Mouse (Mus musculus) liver, embryonic 11.5 days (tissue): ENCODE data around the gene Cyp2d11. TPM values are rescaled to one million over a fixed set of nuclear protein-coding genes. Genes with fewer than 3 reads are reported as not detected.
A peak's percentile ranks its signal among the peaks of the same experiment; 100 is the strongest.

ENCODE experiments used
- ATAC-seq: fragments of 200-750 bp; cut with Nextera tagmentation; replicated peaks from 2 replicates; pipeline ENCODE4 v1.8.0; 2017; ENCODE audit warnings: moderate number of reproducible peaks, mild to moderate bottlenecking, moderate TSS enrichment, moderate library complexity; ENCODE audit not compliant: low FRiP score
- DNase-seq: peaks from one replicate; pipeline ENCODE4 v3.0.0-alpha.2; 2017; ENCODE audit warnings: low spot score
- H3K27ac ChIP-seq: fragments of 300-500 bp; sonication (generic); 2 replicates; pipeline ENCODE4 v1.5.1; 2014; ENCODE audit warnings: mild to moderate bottlenecking, low read depth, low read length, control low read depth
- H3K27me3 ChIP-seq: fragments of 300-500 bp; sonication (generic); replicated peaks from 2 replicates; pipeline ENCODE4 v1.6.1; 2014; ENCODE audit warnings: low read length, mixed read lengths; ENCODE audit not compliant: control insufficient read depth, insufficient read depth
- H3K36me3 ChIP-seq: fragments of 300-500 bp; sonication (generic); 2 replicates; pipeline ENCODE4 v1.6.1; 2014; ENCODE audit warnings: mild to moderate bottlenecking, low read length, moderate library complexity, mixed read lengths; ENCODE audit not compliant: control insufficient read depth, insufficient read depth
- H3K4me1 ChIP-seq: fragments of 300-500 bp; sonication (generic); replicated peaks from 2 replicates; pipeline ENCODE4 v1.6.1; 2014; ENCODE audit warnings: low read length, mixed read lengths; ENCODE audit not compliant: control insufficient read depth, insufficient read depth
- H3K4me2 ChIP-seq: fragments of 300-500 bp; sonication (generic); 2 replicates; pipeline ENCODE4 v1.6.1; 2014; ENCODE audit warnings: mild to moderate bottlenecking, control low read depth, moderate library complexity
- H3K4me3 ChIP-seq: fragments of 300-500 bp; sonication (generic); 2 replicates; pipeline ENCODE4 v1.5.1; 2014; ENCODE audit warnings: low read depth, low read length, control low read depth
- H3K9ac ChIP-seq: fragments of 300-500 bp; sonication (generic); 2 replicates; pipeline ENCODE4 v1.6.1; 2014; ENCODE audit warnings: low read depth, low read length, control low read depth
- H3K9me3 ChIP-seq: fragments of 300-500 bp; sonication (generic); 2 replicates; pipeline ENCODE4 v1.6.1; 2016; ENCODE audit warnings: low read length, inconsistent platforms, mixed read lengths; ENCODE audit not compliant: control insufficient read depth
- WGBS: fragments of 180-500 bp; shearing (Covaris S2); extraction: QIAGEN DNeasy Blood & Tissue Kit; methylation state at CpG from one replicate; pipeline ENCODE4 v1.1.7; 2014; 5-methylcytosine and 5-hydroxymethylcytosine counted together
- polyA plus RNA-seq: library from polyadenylated mRNA; unstranded; fragments of >200 nt; fragmentation: Nextera tagmentation; extraction: Ambion mirVana; gene quantifications from 2 replicates; pipeline ENCODE4 v1.2.1, GENCODE M21; 2014

Gene Cyp2d11
- polyA plus RNA-seq, 1 experiment from 2014 or later = not detected

DNA sequence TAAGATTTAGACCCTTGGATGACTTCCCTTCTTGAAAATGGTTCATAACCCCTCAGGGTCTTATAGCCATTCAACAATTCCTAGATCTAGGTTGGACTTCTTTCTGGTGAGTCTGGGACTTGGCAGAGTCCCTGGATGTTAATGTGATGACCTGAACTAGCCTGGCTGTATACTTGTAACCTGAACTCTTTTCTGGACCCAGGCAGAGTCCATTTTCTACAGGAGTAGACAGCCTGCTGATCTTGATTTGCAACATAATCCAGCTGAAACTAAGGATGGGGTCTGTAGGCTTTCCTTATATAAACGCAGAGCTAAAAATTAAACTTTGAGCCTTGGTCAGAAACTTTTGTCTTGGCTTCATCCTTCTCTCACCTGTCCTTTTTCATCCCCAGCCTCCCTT lies 24.8 kb upstream of the Cyp2d11 start:
- ATAC-seq (no peak), DNase-seq (no peak)
- Histone ChIP-seq H3K9ac (no peak overlapping the region), H3K27ac (no peak overlapping the region), H3K36me3 (no peaks in the 10 kb centered on the region), H3K4me2 (no peak overlapping the region), H3K27me3 (no peaks in the 10 kb centered on the region), H3K9me3 (no peaks in the 10 kb centered on the region), H3K4me1 (no peaks in the 10 kb centered on the region; the same call in 1 of the 2 replicates), H3K4me3 (no peak overlapping the region)
- WGBS = 78% methylated on average over 1 of the region's 1 CpGs

DNA sequence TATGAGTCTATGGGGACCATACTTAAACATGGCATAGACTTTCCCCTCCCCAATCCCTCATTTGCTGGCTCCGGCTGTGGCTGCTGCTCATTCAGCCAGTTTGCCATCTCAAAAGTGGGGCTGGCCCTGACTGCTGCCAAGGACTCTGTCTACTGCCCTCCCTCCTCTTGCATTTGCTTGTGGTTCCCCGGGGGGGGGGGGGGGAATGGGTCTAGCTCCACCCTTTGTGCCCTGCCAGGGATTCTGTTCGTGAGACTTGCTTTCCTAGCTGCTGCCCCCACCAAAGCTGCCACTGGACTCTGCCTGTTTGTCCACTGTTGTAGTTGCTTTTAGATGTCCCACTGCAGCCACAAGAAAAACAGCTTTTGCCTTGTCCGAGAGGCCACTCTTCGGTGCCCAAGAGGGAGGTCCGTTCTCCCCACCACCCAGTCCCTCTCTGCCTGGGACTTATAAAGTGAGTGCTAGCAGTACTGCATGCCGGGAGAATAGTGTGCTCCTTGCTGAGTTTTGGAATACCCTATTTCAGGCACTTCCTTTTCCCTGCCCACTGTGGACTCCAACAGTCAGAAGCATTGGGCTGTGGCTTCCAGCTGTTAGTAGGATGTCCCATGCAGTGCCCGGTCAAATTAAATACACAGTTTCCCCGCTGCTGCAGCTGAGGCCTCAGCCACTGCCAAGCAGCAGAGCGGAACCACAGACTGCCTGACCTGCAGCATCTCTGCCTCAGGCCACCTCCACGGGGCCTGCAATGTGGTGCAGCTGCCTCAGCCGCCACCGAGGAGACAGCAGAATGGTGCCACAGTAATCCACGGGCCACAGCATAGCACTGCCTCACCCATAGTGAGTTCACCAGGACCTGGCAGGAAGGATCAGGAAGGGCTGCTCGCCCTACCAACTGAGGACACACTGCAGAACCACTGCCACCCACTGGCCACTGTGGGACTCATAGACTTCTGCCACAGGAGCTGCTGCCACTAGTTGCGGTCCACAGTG lies 23.3 kb upstream of the Cyp2d11 start:
- Histone ChIP-seq H3K27ac (no peak overlapping the region), H3K4me1 (no peaks in the 10 kb centered on the region; the same call in 1 of the 2 replicates), H3K36me3 (no peaks in the 10 kb centered on the region), H3K9me3 (no peaks in the 10 kb centered on the region), H3K4me2 (no peak overlapping the region), H3K27me3 (no peaks in the 10 kb centered on the region), H3K4me3 (no peak overlapping the region), H3K9ac (no peak overlapping the region)
- WGBS = 41% methylated on average over 15 of the region's 16 CpGs
- peak; percentile 74 for ATAC-seq
- DNase-seq = peak; percentile 40

DNA sequence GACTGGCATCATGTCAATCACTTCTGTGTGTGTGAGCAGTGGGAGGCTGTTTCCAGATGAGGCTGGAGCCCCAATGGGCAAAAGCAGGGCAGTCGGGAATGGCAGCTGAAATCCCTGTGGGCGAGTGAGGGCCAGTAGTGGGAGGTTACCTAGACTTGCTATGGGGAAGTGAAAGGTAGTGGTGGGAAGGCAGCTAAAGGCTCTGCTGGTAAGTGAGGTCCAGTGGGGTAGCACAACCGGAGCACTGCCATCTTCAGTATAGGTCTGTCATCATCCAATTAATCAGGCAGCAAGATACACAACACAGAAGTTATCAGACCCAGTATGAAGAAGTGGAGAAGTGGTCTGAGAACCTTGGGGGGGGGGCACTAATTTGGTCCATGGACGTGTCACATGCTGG lies 13.7 kb upstream of the Cyp2d11 start:
- Histone ChIP-seq H3K27ac (no peak overlapping the region), H3K4me3 (no peak overlapping the region)

DNA sequence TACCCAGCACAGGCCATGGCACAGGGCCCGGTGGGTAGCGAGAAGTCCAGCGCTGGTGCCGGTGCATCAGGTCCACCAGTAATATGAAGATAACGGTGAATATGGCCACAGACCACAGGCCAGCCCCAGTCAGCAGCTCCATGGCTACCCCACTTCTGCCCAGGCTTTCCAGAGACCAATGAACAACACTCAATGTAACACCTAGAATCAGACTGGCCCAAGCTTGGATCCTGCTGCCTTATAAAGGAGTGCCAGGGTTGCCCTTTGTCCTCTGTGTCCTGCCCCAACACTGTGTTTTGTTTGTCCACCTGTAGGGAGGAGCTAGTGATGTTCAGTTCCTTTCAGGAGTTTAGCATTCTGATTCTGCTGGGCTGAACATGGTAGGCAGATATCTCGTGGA lies 13.2 kb upstream of the Cyp2d11 start, which contains the start of gene Cyp2d10:
TSS of gene Cyp2d10 (minus strand) at position 215 of the 400 bp plus-strand sequence.
- ATAC-seq (no peak), DNase-seq (no peak)
- Histone ChIP-seq H3K36me3 (no peaks in the 10 kb centered on the region), H3K4me3 (no peak within 1 kb of the TSS), H3K4me2 (peak within 1 kb of the TSS; percentile 5; the same call in 1 of the 2 replicates), H3K9ac (no peak within 1 kb of the TSS), H3K4me1 (no peaks in the 10 kb centered on the region), H3K27ac (no peak within 1 kb of the TSS), H3K9me3 (no peaks in the 10 kb centered on the region), H3K27me3 (no peaks in the 10 kb centered on the region)
- WGBS = 84% methylated on average over 6 of the region's 6 CpGs

More for the DNA sequence above, 13.7 kb upstream of the Cyp2d11 start:
- Histone ChIP-seq H3K36me3 (no peaks in the 10 kb centered on the region), H3K27me3 (no peaks in the 10 kb centered on the region), H3K9me3 (no peaks in the 10 kb centered on the region), H3K4me2 (no peak overlapping the region), H3K9ac (no peak overlapping the region), H3K4me1 (no peaks in the 10 kb centered on the region)
- 75% methylated on average over 4 of the region's 4 CpGs for WGBS
- no peak for ATAC-seq
- no peak for DNase-seq

DNA sequence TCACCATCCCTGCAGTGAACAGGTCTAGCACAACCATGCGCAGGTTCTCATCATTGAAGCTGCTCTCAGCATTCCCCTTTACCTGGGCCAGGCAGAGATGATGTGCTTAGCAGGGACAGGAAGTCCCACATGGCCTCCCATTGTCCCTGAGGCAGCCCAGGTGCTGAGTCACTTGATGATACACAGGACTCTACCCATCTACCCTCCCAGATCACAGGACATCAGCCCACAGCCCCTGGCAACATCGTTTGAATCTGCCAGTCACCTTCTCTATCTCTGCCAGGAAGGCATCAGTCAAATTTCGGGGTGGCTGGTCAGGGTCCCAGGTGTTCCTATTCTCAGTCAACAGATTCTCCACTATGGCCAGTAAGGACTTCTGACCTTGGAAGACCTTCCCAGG lies 10.3 kb upstream of the Cyp2d11 start:
- Histone ChIP-seq H3K4me3 (no peak overlapping the region), H3K9ac (no peak overlapping the region), H3K36me3 (no peaks in the 10 kb centered on the region), H3K4me2 (no peak overlapping the region), H3K4me1 (no peaks in the 10 kb centered on the region), H3K27ac (no peak overlapping the region), H3K9me3 (no peaks in the 10 kb centered on the region), H3K27me3 (no peaks in the 10 kb centered on the region)
- 73% methylated on average over 3 of the region's 3 CpGs for WGBS
- ATAC-seq (no peak), DNase-seq (no peak)

DNA sequence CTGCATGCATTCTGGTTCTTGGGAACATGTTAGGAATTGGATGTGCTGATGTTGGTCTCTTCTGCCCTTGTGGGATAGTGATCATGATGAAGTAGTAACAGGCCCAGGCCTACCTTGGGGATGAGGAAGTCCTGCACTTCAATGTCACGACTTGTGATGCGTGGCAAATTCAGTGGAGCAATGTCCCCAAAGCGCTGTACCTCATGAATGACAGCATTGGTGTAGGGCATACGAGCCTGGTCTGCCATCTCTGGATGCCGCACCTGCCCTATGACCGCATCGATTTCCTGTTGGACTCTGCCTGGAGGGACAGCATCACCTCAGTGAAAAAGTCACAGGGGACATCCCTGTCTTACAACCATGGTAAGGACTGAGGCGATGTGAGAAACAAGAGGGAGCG lies 9.8 kb upstream of the Cyp2d11 start:
- Histone ChIP-seq H3K4me1 (no peaks in the 10 kb centered on the region), H3K36me3 (no peaks in the 10 kb centered on the region), H3K9ac (no peak overlapping the region), H3K4me3 (no peak overlapping the region), H3K27me3 (no peaks in the 10 kb centered on the region), H3K27ac (no peak overlapping the region), H3K9me3 (no peaks in the 10 kb centered on the region), H3K4me2 (no peak overlapping the region)
- no peak for DNase-seq
- WGBS = 86% methylated on average over 9 of the region's 9 CpGs
- ATAC-seq = no peak

DNA sequence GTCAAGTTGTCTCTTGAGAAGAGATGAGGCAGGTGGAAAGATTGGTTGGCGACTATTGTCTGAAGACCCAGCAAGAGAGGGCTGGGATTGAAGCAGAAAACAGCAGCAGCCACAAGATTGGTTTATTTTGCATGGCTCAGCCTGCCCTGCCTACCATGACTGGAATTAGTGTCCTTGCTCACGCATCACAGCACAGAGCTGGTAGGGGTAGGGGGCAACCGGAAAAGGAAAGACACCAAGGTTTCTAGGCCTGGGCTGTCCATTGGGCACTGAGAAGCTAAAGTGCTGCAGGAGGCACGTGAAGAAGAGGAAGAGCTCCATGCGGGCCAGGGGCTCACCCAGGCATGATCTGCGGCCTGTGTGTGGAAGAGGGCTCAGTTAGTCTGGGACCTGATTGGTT lies 8.9 kb upstream of the Cyp2d11 start:
- Histone ChIP-seq H3K9ac (no peak overlapping the region), H3K4me1 (no peaks in the 10 kb centered on the region), H3K9me3 (no peaks in the 10 kb centered on the region), H3K4me3 (no peak overlapping the region), H3K27me3 (no peaks in the 10 kb centered on the region), H3K27ac (no peak overlapping the region), H3K4me2 (no peak overlapping the region), H3K36me3 (no peaks in the 10 kb centered on the region)
- 79% methylated on average over 6 of the region's 6 CpGs for WGBS
- no peak for DNase-seq
- no peak for ATAC-seq

DNA sequence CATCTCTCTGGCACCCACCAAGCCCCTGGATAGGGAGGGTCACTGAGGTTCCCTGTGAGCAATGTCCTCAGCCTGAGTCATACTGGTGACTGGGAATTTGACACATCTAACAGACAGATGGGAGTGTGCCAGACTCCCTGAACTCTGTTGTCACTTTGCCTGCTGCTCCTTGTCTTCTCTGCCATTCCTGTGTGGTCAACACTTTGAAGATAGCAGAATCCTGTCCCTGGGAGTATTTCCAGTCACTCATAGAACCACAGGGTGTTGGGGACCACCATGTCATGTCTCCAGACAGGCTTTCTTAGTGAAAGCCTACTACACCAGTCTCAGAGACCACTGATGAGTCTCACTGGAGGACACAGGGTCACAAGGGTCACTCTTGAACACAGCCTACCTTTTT lies 8.3 kb upstream of the Cyp2d11 start:
- H3K4me1 ChIP-seq = no peaks in the 10 kb centered on the region
- ATAC-seq (no peak), DNase-seq (no peak)
- no peak overlapping the region for H3K27ac ChIP-seq
- no peak overlapping the region for H3K4me3 ChIP-seq
- H3K4me2 ChIP-seq = no peak overlapping the region
- no peaks in the 10 kb centered on the region for H3K36me3 ChIP-seq
- H3K9ac ChIP-seq = no peak overlapping the region
- H3K27me3 ChIP-seq = no peaks in the 10 kb centered on the region
- no peaks in the 10 kb centered on the region for H3K9me3 ChIP-seq

DNA sequence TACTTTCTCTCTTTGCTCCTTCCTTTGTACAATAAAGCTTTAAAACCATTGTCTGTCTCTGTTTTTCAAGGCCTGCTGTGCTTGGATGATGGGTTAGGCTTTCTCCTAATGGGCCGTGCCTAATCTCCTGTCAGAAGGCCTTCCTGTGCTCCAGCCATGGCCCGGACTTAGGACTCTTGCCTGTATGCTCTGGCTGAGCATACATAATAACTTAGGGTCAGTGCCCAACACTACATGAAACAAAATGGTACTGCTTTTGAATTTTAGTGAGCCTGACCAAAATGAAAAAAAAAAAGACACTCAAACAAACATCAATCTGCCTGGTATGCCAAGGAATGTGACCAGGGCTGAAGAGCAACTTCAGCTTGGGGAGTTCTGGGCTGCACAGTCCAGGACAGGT lies 7.7 kb upstream of the Cyp2d11 start:
- Histone ChIP-seq H3K27me3 (no peaks in the 10 kb centered on the region), H3K4me1 (no peaks in the 10 kb centered on the region), H3K4me2 (no peak overlapping the region), H3K9me3 (no peaks in the 10 kb centered on the region), H3K36me3 (no peaks in the 10 kb centered on the region), H3K9ac (no peak overlapping the region), H3K27ac (no peak overlapping the region), H3K4me3 (no peak overlapping the region)
- WGBS = 67% methylated on average over 2 of the region's 2 CpGs
- ATAC-seq (no peak), DNase-seq (no peak)
